Mouse (Mus musculus): Measurements from ENCODE around the gene Mast4. TPM values are rescaled to one million over a fixed set of nuclear protein-coding genes. Genes with fewer than 3 reads are reported as not detected.

Mast4 gene
- polyA plus RNA-seq, 1 experiment from 2014 or later: 41.1 TPM

DNA sequence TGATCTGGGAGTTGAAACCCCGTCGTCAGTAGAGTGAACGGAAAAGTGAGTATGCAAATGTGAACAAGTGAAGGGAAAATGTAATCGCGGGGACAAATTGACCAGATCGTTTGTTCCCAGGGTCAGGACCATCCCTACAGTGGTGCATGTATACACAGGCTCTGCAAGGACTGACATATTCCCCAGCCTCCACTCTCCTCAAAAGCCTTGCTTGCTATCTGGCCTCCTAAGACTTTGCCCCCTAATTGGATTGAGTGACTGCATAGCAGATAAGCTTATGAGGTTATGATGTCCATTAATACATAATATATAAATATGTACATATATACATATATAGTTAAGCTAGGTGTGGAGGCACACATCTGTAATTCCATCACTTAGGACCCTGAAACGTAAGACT is 388.8 kb downstream of the Mast4 start:
- H3K4me1 ChIP-seq: peaks cover 19% of the 10 kb centered on the region
- ATAC-seq (replicated peaks): no peak
- H3K9me3 ChIP-seq: no peaks in the 10 kb centered on the region
- no peaks in the 10 kb centered on the region for H3K27me3 ChIP-seq (replicated peaks)
- H3K27ac ChIP-seq: no peak overlapping the region
- H3K9ac ChIP-seq: no peak overlapping the region
- 91% methylated on average over 7 of the region's 7 CpGs for WGBS
- no peak overlapping the region for H3K4me2 ChIP-seq
- no peaks in the 10 kb centered on the region for H3K36me3 ChIP-seq (replicated peaks)
- no peak overlapping the region for H3K4me3 ChIP-seq

DNA sequence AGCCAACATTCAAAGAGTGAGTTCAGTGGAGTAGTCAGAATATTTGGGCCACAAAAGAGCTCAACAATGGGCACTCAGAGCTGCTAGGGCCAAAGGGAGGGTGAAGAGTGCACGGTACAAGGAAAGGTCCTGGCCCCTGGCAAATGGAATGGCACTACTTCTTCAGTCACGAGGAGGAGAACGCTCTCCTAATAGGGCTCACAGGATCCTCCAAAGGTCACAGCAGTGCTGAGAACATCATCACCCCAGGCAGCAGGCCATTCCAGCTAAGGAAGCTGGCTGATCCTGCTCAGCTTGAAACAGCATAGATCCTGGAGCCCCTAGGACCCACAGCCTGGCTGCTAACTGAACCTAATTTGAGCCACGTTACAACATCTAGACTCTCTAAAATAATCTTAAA is 389.8 kb downstream of the Mast4 start:
- Histone ChIP-seq H3K9me3 (no peaks in the 10 kb centered on the region), H3K4me1 (peaks cover 11% of the 10 kb centered on the region), H3K36me3 (replicated peaks) (no peaks in the 10 kb centered on the region), H3K4me2 (no peak overlapping the region), H3K9ac (no peak overlapping the region), H3K27ac (no peak overlapping the region), H3K27me3 (replicated peaks) (no peaks in the 10 kb centered on the region), H3K4me3 (no peak overlapping the region)
- ATAC-seq (replicated peaks): no peak
- 80% methylated on average over 4 of the region's 4 CpGs for WGBS

DNA sequence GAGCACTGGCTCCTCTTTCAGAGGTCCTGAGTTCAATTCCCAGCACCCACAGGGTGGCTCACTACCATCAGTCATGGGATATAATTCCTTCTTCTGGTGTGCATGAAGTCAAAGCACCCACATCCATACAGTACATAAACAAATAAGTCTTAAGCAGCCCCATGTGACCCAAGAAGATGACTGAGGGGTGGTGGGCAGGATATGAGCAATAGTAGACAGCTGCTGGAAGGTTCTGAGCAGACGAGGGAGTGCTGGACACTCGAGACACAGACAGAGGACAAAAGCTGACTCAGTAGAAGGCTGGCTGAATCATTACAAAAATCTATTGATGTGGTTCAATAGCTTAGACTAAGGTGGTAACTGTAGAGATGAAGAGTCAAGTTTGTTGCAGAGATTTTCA is 391.7 kb downstream of the Mast4 start:
- no peaks in the 10 kb centered on the region for H3K9me3 ChIP-seq
- H3K27me3 ChIP-seq (replicated peaks): no peaks in the 10 kb centered on the region
- no peak for ATAC-seq (replicated peaks)
- H3K9ac ChIP-seq: no peak overlapping the region
- H3K4me3 ChIP-seq: no peak overlapping the region
- 82% methylated on average over 2 of the region's 2 CpGs for WGBS
- no peak overlapping the region for H3K27ac ChIP-seq
- H3K4me2 ChIP-seq: no peak overlapping the region
- H3K36me3 ChIP-seq (replicated peaks): no peaks in the 10 kb centered on the region
- H3K4me1 ChIP-seq: peaks cover 11% of the 10 kb centered on the region

GRCm38 (mm10) chr13:102940476-102940875 is 393.8 kb downstream of the Mast4 start:
- Histone ChIP-seq H3K9ac (no peak overlapping the region), H3K4me2 (no peak overlapping the region), H3K27ac (no peak overlapping the region), H3K4me1 (no peaks in the 10 kb centered on the region), H3K4me3 (no peak overlapping the region), H3K27me3 (replicated peaks) (no peaks in the 10 kb centered on the region), H3K9me3 (no peaks in the 10 kb centered on the region), H3K36me3 (replicated peaks) (no peaks in the 10 kb centered on the region)
- WGBS: 85% methylated on average over 6 of the region's 6 CpGs
- no peak for ATAC-seq (replicated peaks)

GRCm38 (mm10) chr13:102936233-102936632 is 398.1 kb downstream of the Mast4 start:
- H3K27ac ChIP-seq: no peak overlapping the region
- H3K4me1 ChIP-seq: 0 out of 2 replicates have a peak, but pooled peaks cover 3% of the 10 kb centered on the region
- H3K9ac ChIP-seq: no peak overlapping the region
- WGBS: 93% methylated on average over 2 of the region's 2 CpGs
- H3K4me2 ChIP-seq: no peak overlapping the region
- H3K4me3 ChIP-seq: no peak overlapping the region
- H3K27me3 ChIP-seq (replicated peaks): no peaks in the 10 kb centered on the region
- H3K36me3 ChIP-seq (replicated peaks): no peaks in the 10 kb centered on the region
- no peak for ATAC-seq (replicated peaks)
- no peaks in the 10 kb centered on the region for H3K9me3 ChIP-seq

DNA sequence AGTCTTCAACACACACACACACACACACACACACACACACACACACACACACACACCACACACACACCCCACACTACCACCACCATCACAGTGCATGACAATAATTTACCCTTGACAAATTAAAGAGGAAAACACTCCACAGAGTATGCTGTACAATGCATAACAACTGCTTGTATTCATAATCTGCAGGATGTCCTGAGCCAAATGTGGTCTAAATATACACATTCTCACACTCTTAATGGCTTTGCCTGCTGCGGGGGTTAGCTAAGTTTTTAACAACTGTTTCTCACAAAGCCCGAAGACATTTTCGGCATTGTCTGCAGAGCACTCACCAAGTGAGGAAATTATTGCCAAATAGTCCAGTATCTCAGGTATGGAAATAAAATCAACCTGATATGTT is 398.5 kb downstream of the Mast4 start:
- Histone ChIP-seq H3K4me1 (0 out of 2 replicates have a peak, but pooled peaks cover 3% of the 10 kb centered on the region), H3K27ac (no peak overlapping the region), H3K4me3 (no peak overlapping the region), H3K4me2 (no peak overlapping the region), H3K36me3 (replicated peaks) (no peaks in the 10 kb centered on the region), H3K9ac (no peak overlapping the region), H3K9me3 (no peaks in the 10 kb centered on the region), H3K27me3 (replicated peaks) (no peaks in the 10 kb centered on the region)
- WGBS: 82% methylated on average over 3 of the region's 3 CpGs
- no peak for ATAC-seq (replicated peaks)

- ATAC-seq (replicated peaks): no peak
- H3K9ac ChIP-seq: no peak overlapping the region
- 89% methylated on average over 5 of the region's 5 CpGs for WGBS
- H3K36me3 ChIP-seq (replicated peaks): no peaks in the 10 kb centered on the region
- H3K4me2 ChIP-seq: no peak overlapping the region
- H3K27me3 ChIP-seq (replicated peaks): no peaks in the 10 kb centered on the region
- H3K4me1 ChIP-seq: 0 out of 2 replicates have a peak, but pooled peaks cover 3% of the 10 kb centered on the region
- H3K4me3 ChIP-seq: no peak overlapping the region
- H3K9me3 ChIP-seq: no peaks in the 10 kb centered on the region
- H3K27ac ChIP-seq: no peak overlapping the region
These were observed 400.6 kb downstream of the Mast4 start for GRCm38 (mm10) chr13:102933702-102934101.

- no peak for ATAC-seq (replicated peaks)
- H3K4me3 ChIP-seq: no peak overlapping the region
- H3K36me3 ChIP-seq (replicated peaks): no peaks in the 10 kb centered on the region
- H3K9me3 ChIP-seq: no peaks in the 10 kb centered on the region
- H3K9ac ChIP-seq: no peak overlapping the region
- H3K4me2 ChIP-seq: no peak overlapping the region
- WGBS: 60% methylated on average over 9 of the region's 9 CpGs
- 0 out of 2 replicates have a peak, but pooled peaks cover 3% of the 10 kb centered on the region for H3K4me1 ChIP-seq
- H3K27me3 ChIP-seq (replicated peaks): no peaks in the 10 kb centered on the region
- H3K27ac ChIP-seq: no peak overlapping the region
These were observed 401.9 kb downstream of the Mast4 start for GRCm38 (mm10) chr13:102932434-102932833.

DNA sequence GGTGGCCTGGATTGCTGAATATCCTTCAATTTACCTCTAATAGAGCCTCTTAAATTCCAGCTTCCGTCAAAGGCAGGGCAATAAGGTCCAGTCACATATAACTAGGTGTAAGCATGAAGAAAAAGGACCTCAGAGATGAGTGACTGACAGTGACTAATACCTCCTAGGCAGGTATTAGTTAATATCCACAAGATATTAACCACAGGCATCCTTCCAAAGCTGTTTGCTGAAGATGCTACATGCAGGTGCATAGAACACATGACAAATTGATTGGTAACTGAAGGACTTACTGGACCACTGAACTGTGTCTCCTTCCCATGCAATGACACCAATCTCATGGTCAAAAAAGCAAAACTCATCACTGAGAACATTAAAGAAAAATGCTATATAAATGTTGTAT is 402.3 kb downstream of the Mast4 start:
- Histone ChIP-seq H3K4me3 (no peak overlapping the region), H3K9me3 (no peaks in the 10 kb centered on the region), H3K4me1 (0 out of 2 replicates have a peak, but pooled peaks cover 3% of the 10 kb centered on the region), H3K27me3 (replicated peaks) (no peaks in the 10 kb centered on the region), H3K4me2 (no peak overlapping the region), H3K36me3 (replicated peaks) (no peaks in the 10 kb centered on the region), H3K9ac (no peak overlapping the region), H3K27ac (no peak overlapping the region)
- ATAC-seq (replicated peaks): no peak
- 95% methylated on average over 1 of the region's 1 CpGs for WGBS

- no peaks in the 10 kb centered on the region for H3K27me3 ChIP-seq (replicated peaks)
These were observed 408.3 kb downstream of the Mast4 start for GRCm38 (mm10) chr13:102925844-102926598.

GRCm38 (mm10) chr13:102919741-102920140 is 414.6 kb downstream of the Mast4 start:
- H3K9ac ChIP-seq: no peak overlapping the region
- no peaks in the 10 kb centered on the region for H3K36me3 ChIP-seq (replicated peaks)
- no peaks in the 10 kb centered on the region for H3K9me3 ChIP-seq
- ATAC-seq (replicated peaks): no peak
- H3K4me1 ChIP-seq: no peaks in the 10 kb centered on the region
- WGBS: 93% methylated on average over 7 of the region's 7 CpGs
- H3K27me3 ChIP-seq (replicated peaks): no peaks in the 10 kb centered on the region
- no peak overlapping the region for H3K4me2 ChIP-seq
- H3K27ac ChIP-seq: no peak overlapping the region
- H3K4me3 ChIP-seq: no peak overlapping the region

More at GRCm38 (mm10) chr13:102925844-102926598, 408.3 kb downstream of the Mast4 start:
- no peak overlapping the region for H3K27ac ChIP-seq
- H3K4me2 ChIP-seq: no peak overlapping the region
- no peaks in the 10 kb centered on the region for H3K4me1 ChIP-seq
- H3K4me3 ChIP-seq: no peak overlapping the region
- H3K9ac ChIP-seq: no peak overlapping the region
- ATAC-seq (replicated peaks): no peak
- H3K36me3 ChIP-seq (replicated peaks): no peaks in the 10 kb centered on the region
- WGBS: 70% methylated on average over 7 of the region's 7 CpGs
- H3K9me3 ChIP-seq: no peaks in the 10 kb centered on the region

DNA sequence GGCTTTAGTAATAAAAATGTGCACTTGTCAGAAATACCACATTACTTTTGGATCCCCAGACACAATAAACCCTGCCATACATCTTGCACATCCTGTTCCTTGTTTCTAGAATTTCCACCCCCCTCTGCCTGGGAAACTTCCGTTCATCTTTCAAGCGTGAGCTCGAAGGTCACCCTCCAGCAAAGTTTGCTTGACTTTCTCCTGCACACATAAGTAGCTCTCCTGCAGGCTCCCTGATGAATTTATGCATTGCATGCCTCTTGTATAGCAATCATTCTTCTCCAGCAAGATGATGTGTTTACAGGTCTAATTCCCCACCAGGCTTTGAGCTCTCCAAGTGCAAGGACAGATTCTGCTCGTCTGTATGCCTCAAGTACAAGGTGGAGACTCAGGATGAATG is 415.7 kb downstream of the Mast4 start:
- no peaks in the 10 kb centered on the region for H3K9me3 ChIP-seq
- WGBS: 50% methylated on average over 4 of the region's 4 CpGs
- no peak overlapping the region for H3K9ac ChIP-seq
- H3K4me3 ChIP-seq: no peak overlapping the region
- no peak overlapping the region for H3K27ac ChIP-seq
- no peaks in the 10 kb centered on the region for H3K4me1 ChIP-seq
- no peak for ATAC-seq (replicated peaks)
- H3K4me2 ChIP-seq: no peak overlapping the region
- no peaks in the 10 kb centered on the region for H3K27me3 ChIP-seq (replicated peaks)
- no peaks in the 10 kb centered on the region for H3K36me3 ChIP-seq (replicated peaks)

DNA sequence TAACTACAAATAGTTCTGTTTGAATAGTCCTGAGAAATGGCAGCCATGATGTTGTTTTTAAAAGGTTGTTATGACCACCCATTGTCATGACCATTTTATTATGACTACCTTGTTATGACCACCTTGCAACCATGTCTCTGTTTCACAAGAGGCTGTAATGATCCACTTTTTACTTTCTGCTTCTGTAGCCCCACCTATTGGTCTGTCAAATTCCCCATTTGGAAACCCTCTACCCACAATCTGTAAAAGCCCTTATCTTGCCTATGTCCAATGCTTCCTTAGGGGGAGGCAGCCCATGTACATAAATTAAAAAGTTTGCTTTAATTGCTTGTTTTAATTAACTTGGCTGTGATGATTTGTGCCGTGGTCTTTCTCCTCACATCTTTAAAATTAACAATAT is 419.0 kb downstream of the Mast4 start:
- Histone ChIP-seq H3K4me2 (no peak overlapping the region), H3K27ac (no peak overlapping the region), H3K4me1 (no peaks in the 10 kb centered on the region), H3K36me3 (replicated peaks) (no peaks in the 10 kb centered on the region), H3K9me3 (no peaks in the 10 kb centered on the region), H3K4me3 (no peak overlapping the region), H3K27me3 (replicated peaks) (no peaks in the 10 kb centered on the region), H3K9ac (no peak overlapping the region)
- ATAC-seq (replicated peaks): no peak
- 88% methylated on average over 1 of the region's 1 CpGs for WGBS
